Mouse (Mus musculus) thymus, adult 2 months (tissue): ENCODE results near the gene Rpain.

ENCODE experiments used
- CTCF ChIP-seq: fragments of 200-500 bp; IDR thresholded peaks from 2 replicates; pipeline ENCODE4 v1.5.1; 2012; ENCODE audit warnings: mild to moderate bottlenecking, control low read depth, low read length, moderate library complexity, borderline replicate concordance; ENCODE audit not compliant: control insufficient read depth, poor library complexity, insufficient read depth; ENCODE audit errors: extremely low read depth
- POLR2A ChIP-seq: fragments of 200-500 bp; IDR thresholded peaks from 2 replicates; pipeline ENCODE4 v1.6.1; 2012; ENCODE audit warnings: mild to moderate bottlenecking, low read length, control low read depth, moderate library complexity; ENCODE audit not compliant: control insufficient read depth, poor library complexity, insufficient read depth; ENCODE audit errors: extremely low read depth

DNA sequence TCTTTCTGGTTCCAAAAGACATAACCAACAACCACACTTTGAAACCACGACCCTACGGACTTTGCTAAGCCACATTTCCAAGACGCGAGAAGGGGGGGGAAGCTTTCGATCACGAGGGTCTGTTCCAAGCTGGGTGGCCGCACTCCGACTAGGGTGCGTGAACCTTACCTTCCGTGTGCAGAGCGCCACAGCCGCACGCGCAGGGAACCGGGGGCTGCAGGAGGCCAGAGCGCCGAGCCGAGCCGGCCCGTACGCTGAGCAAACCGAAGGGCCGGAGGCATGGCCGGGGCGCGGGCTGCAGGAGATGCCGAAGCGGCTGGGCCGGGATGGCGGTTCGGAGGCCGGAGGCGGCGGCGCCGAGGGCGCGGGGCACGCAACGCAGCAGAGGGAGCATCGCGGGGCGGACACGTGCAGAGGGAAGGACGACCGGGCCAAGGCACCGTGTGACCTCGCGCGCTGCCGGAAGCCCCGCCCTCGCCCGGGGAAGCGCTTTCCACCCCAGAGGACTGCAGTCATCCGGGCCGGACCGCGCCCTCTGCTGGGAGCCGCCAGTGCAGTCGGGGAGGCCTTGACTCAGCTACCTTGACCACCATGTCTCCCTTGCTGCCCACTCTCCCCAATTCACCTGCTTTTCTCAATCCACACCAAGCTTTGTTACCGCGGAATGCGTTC is 12.7 kb downstream of the Rpain start, which contains the start of gene C1qbp:
- peak; percentile 99 for TF ChIP-seq CTCF
- TF ChIP-seq POLR2A = no peak
